Mouse (Mus musculus): ENCODE results near the gene Dgkd.

The Dgkd gene

DNA sequence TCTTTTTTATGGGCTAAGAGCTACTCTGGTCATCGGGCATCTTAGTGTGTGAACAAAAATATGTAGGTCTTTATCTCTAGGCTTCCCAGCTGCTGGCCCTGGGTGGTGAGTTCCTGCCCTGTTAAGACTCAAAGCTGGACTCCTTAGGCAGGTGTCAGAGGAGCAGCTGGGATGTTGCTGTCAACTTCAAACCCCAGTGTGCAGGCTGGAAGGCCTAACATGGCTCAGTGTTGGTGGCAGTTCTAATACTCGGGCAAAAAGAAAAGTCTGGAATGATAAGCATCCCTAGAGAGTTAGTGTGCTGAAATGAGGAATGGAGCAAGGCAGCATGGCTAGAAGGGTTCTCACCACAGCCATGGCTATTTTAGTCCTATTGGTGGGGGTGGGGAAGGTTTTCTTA is 27.8 kb downstream of the Dgkd start:
- no peak for DNase-seq (ENCODE audit: low read depth, low spot score)

DNA sequence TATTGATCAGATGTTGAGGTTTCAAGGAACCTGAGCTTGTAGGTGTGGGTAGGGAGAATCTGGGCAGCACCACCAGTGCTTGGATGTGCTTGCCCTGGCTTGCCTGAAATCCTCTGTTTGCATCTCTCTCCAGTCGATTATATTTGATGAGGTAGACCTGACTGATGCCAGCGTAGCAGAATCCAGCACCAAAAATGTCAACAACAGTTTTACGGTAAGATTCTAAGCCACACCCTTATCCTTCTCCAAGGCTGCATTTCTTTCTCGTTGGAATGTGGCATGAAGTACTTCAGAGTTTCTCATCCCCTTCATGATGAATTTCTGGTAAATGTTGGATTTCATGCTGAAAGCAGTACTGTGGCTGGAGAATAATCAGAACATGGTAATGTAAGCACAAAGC is 28.6 kb downstream of the Dgkd start:
- DNase-seq (ENCODE audit: low read depth, low spot score), result peak; percentile 31

DNA sequence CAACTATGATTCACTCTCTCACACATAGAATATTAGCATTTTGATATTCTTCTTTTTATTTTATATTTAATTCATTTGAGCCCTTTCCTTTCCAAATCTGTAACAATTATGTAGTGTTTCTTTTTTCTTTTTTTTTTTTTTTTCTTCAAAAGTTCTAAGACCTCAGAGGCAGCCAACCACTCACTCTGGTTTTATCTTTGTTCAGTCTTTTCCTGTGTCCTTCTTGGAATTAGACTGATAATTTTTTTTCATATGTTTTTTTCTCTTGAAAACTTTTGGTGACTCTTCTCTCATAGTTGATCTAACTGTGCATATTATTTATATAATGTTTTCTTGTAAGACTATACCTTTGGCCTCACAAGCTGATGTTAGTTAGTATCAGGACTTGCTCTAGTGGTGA is 29.5 kb downstream of the Dgkd start:
- no peak for DNase-seq (ENCODE audit: low read depth, low spot score)

DNA sequence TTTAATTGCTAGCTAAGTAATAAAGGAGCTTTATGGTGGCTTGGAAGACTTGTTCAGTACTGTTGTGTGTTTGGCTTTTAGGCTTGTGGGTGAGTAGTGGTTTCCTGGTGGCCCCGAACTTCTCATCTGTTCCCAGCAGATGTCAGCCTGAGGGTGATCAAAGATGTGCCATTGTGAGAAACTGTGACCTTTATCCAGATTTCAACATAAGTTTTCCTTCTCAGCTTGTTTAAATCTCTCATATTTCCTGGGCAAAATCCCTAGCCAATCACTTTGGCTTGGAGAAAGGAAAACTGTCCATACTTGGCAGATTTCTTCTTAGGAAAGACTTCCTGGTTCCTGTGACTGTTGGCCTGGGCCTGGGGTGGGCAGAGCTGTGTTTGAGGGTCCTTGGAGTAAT is 37.9 kb downstream of the Dgkd start:
- DNase-seq (ENCODE audit: low read depth, low spot score), result no peak

DNA sequence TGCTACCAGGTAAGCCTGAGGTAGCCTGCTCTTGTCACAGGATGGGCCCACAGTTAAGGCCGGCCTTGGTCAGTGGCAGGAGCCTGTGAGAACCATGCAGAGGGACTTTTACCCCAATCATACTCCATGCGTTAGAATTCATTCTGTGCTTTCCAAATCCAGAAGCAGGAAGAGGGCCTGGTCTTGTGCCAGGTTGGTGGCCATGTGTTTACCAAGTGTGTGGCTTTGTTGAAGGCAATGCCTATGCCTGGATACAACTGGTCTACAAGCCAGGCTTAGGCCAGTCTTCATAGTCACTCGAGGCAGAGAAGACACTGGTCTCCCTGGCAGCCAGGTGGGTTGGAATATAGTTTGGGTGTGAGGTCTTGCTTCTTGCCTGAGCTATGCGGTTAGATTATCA is 38.5 kb downstream of the Dgkd start:
- no peak for DNase-seq (ENCODE audit: low read depth, low spot score)

DNA sequence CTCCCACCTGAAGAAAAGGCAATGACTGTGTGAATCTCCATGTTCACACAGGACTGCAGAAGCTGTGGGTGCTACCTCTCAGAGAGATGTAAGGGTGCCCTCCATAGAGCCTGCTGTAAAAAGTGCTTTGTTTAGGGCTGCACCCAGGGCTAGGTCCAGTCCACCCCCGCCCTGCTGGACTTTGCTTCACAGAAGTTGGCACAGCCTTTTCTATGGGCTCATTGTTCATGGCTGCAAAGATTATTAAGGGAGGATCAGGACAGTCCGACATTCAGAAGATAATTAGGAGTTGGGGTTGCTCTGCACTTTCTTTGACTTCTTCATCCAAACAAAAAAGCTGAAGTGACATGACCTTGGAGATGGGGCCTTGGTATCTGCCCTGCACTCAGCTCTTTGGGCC is 39.4 kb downstream of the Dgkd start:
- no peak for DNase-seq (ENCODE audit: low read depth, low spot score)

DNA sequence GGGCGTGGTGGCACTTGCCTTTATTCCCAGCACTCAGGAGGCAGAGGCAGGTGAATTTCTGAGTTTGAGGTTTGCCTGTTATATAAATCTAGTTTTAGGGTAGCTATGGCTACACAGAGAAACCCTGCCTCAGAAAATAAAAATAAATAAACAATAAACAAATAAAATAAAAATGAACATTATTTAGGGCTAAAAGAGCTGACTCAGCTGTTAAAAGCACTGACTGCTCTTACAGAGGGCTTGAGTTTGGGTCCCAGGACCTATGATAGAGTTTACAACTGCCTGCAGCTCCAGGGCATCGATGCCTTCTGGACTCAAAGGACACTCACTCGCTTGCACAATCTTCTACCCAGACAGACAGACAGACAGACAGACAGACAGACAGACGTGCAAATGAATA is 40.3 kb downstream of the Dgkd start:
- no peak for DNase-seq (ENCODE audit: low read depth, low spot score)

DNA sequence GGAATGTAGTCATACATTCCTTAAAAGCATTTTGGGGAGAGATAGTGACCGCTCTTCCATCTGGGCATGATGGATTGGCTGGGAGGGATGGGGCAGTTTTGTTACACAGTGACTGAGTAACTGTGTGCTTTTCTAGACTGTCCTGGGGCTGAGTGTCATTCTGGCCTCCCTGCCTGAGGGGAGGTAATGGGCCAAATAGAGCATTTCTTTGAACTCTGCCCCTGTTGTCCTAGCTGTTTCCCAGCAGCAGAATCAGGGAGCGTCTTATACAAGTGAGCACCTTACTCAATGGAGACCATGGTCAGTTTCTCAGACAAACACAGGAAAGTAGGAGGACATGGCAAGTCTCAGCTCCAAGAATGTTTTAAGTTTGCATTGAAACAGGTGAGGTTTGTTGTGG is 43.8 kb downstream of the Dgkd start:
- DNase-seq (ENCODE audit: low read depth, low spot score), result no peak

DNA sequence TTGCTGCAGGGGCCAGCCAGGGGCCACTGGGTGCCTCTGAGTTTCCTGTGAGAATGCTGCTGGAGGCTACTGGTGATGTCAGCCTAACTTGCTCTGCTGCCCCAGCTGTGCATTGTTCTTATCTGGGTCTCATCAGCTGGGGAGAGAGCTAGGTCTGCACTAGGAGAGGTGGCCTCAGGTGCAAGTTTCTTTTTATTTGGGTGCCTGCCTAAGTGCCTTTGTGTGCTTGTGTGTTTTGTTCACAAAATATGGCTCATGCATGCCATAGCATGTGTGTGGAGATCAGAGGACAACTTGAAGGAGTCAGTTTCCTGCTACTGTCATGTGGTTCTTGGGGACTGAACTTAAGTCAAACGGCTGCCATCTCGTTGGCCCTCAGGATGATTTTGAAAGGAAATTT is 46.6 kb downstream of the Dgkd start:
- no peak for DNase-seq (ENCODE audit: low read depth, low spot score)

DNA sequence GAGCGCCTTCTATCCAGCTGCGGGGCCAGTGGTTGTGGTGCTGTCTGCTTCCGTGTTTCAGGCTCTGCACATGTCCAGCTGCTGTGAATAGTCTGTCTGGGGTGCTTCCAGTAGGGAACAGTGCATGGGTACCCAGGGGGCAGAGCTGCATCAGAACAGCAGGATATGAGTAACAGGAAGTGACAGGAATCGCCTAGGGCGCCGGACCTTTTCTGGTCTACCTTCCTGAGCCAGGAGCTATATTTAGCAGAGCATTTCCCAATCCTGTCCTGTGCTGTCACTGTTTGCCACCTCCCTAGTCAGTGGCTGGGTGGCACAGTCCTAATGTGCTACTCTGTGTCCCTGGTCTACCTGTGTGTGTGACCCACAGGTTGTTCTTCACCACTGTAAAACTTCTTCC is 47.9 kb downstream of the Dgkd start:
- peak; percentile 13 for DNase-seq (ENCODE audit: low read depth, low spot score)

DNA sequence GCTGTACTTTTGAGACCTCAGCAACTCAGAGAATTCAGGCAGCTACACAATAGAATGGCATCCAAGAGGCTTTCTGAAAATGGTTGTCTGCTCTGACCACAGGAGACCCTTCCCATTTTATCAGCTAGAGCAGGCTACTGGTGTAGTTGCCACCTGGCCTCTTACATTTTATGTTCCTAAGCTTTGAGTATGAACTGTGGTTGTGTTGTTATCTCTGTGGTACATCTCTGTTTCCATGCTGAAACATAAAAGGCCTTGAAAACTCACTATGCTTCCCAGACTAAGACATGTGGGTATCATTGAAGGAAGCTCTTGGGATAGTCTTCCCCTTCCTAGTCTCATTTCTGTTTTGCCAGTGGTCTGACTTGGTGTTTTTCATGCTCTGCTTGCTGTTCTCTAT is 49.1 kb downstream of the Dgkd start:
- DNase-seq (ENCODE audit: low read depth, low spot score), result no peak

DNA sequence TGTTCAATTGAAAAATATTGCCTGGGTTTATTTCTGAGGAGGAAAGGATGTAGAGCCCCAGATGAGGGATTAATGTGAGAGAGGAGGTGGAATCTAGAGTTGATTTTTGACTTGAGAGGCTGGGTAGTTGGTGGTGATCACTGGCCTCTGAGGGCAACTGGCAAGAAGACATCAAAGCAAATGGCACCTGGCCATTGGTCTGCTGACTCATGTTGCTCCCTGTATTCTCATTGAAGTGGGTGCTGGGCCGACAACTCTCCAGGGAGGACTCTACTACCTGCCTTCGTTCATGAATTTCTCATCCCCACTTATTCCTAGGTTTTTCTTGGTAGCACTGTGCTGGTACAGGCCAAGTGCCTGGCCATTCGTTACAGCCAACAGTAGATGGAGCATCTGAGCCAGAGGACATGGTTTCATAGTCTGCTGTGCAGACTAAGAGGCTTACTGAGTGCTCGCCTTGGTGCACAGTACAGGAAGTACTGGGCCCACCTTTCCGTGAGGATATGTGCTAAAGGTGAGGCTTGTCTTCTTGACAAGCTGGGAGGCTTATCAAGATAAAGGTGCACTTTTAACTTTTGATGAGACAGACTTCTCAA is 53.4 kb downstream of the Dgkd start:
- peak; percentile 7 for DNase-seq (ENCODE audit: low read depth, low spot score)

DNA sequence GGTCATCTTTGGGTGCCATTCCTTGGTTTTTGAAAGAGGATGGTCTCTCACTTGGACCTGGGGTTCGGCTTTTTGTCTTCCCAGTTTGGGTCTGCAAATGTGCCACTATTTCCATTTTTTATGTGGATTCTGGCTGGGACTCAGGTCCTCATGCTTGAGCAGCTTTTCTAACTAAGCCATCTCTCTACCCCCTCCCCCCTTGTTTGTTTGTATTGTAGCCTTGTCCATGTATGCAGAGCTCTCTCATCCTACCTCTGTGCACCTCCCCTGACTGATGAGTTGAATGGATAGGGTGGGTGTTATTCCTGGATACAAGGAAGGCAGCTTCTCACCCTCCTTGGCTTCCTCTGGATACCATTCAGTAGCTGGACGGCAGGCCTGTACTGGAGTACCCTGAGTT is 54.9 kb downstream of the Dgkd start:
- no peak for DNase-seq (ENCODE audit: low read depth, low spot score)

DNA sequence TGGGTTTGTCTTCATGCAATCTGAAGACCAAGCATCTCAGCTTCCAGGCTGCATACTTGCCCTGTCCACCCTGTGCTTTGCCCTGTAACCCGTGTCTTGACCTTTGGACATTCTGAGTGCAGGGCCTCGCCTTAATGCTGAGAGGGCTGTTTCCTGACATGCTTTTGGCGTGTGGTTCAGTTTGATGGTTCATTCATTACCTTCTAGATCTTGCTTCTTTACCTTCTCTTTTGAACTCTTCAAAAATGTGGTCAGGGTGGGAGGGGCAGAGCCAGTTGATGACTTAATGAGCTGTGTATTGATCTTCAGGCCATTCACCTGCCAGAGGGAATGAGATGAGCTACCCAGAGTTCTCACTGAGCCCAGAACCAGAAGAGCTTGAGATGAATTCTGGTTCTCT is 55.6 kb downstream of the Dgkd start:
- DNase-seq (ENCODE audit: low read depth, low spot score), result no peak

DNA sequence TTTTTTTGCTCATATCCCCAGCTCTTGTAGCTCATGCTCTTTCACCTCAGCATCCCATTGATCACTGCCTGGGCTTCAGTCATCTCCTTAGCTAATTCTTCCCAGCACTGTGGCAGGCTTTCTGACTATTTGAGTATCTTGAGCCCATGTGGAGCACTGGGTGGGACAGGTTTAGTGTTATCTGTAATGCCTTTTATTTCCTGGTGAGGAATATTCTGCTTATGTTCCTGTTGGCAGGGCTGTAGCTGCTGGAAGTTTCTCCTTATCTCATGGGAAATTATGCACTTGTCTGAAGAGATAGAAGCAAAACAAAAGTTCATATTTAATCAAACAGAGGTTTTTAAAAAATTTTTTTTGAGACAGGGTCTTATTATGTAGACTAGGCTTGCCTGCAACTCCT is 56.5 kb downstream of the Dgkd start:
- no peak for DNase-seq (ENCODE audit: low read depth, low spot score)

DNA sequence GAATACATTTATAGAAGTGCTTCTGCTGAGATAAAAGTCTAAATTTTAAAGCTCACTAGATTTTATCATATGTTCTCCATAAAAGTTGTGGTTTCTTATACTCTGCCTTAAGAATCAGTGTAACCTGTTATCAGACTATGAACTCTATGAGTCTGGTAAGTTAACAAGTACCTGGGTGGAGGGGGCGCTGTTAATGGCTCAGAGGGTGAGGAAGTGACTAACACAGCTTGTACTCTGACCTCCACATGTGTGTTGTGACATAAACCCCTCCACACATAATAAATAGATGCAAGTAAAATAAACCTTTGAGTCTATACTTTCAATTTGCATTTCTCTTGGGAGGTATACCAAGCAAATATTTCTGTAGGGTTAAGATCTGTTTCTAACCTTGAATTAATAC is 57.3 kb downstream of the Dgkd start:
- no peak for DNase-seq (ENCODE audit: low read depth, low spot score)

DNA sequence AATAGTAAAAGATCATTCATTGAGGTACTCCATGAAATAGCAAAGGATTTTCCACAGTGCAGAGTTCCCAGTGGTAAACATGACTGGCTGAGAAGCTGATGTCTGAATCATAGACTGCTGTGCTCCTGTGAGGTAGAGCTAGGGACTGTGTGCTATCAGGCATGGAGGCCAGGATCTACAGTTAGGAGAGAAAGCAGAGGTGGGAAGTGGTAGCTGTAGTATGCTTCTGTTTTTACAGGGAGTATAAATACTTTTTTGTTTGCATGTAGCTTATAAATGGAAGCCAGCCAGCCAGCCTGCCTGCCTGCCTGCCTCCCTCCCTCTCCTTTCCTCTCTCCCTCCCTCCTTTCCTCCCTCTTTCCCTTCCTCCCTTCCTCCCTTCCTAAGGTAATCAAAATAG is 60.3 kb downstream of the Dgkd start:
- no peak for DNase-seq (ENCODE audit: low read depth, low spot score)

DNA sequence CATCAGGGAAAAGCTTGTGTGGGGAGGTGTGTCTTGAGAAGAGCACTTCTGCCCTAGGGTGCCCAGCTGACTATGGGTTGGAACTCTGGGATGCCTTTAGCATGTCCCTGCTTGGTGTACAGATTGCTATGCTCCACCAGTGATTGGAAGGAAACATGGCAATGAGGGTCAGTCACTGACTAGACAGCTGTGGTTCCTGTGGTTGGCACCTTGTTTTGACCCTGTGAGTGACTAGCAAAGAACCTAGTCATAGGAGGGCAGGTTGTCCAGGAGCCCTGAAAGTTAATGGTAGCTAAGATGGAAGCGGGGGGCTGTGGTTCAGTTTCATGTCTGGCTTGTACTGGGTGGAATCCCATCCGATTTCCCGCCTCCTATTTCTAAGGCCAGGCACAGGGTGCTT is 64.3 kb downstream of the Dgkd start:
- DNase-seq (ENCODE audit: low read depth, low spot score), result no peak

DNA sequence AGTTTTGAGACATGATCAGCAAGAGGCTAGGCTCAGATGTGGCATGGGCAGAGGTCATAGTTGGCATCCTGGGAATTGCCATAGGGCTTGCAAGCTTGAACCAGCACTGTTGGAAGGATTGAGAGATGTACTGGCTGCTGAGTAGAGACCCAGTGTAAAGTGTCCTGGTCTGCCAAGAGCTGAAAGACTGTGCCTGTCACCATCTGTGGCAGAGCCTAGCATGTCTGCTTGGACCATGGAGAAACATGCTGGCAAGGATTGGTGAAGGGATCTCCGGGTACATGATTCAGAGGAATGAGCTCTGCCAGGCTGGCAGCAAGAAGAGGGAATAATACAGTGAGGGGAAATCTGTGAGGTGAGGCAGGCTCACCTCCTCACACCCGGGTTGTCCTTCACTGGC is 65.0 kb downstream of the Dgkd start:
- no peak for DNase-seq (ENCODE audit: low read depth, low spot score)

DNA sequence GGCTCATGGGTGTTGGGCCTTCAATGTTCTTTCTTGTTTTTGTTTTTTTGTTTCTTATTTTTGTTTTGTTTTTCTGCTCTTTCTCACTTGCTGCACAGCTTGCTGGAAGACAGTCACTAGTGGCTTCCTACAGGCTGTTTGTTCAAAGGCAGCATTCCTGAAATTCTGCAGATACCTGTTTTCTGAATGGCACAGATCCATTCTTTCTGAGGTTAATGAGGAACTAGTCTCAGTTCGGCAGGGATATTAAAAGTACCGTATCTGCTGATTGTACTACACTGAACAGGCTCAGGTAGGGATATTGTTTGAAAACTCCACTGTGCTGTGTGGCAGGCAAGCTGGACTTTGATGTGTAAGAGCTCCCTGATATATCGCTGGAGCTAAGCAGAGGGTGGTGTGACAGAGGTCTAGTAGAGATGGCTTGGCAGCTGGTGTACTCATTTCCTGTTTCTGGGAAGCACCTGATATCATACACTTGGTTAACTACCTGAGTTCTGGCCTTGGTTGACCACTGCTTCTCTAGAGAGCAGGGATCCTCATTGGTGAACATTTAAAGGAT is 67.0 kb downstream of the Dgkd start:
- peak; percentile 29 for DNase-seq (ENCODE audit: low read depth, low spot score)

DNA sequence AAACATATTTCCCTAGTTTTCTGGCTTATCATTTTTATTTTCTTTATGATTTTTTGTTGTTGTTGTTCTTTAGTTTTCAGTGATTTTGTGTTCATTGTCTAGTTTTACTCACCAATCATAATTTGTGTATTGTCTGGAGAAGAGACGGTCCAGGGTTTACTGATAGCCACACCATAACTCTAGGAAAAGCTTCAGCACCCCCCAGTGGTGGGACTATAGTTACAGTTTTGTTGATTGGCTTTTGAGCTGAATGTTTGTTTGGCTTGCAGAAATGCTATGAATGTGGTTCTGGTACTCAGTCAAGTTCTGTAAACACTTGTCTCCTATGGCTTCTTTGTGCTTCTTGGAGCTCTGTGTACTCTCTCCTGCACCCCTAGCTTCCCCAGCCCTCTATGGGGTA is 69.6 kb downstream of the Dgkd start:
- DNase-seq (ENCODE audit: low read depth, low spot score), result no peak

DNA sequence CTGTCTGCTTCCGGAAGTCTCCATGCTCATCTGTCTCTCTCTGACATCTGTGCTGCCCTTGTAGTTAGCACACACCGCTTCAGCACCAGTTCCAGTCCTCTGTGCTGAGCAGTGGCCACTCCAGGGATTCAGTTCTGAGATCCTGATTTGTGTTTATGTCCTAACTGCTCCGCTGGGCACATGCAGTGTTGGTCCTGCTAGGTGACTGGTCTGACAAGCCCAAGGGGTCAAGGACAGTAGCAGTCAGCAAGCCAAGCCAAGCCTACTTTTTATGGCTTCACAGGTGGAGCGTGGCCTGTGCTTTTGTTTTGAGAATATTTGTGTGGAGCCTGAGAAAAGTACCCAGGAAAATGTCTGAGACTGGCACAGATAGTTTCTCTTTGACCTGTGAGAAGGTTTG is 71.8 kb downstream of the Dgkd start:
- no peak for DNase-seq (ENCODE audit: low read depth, low spot score)

DNA sequence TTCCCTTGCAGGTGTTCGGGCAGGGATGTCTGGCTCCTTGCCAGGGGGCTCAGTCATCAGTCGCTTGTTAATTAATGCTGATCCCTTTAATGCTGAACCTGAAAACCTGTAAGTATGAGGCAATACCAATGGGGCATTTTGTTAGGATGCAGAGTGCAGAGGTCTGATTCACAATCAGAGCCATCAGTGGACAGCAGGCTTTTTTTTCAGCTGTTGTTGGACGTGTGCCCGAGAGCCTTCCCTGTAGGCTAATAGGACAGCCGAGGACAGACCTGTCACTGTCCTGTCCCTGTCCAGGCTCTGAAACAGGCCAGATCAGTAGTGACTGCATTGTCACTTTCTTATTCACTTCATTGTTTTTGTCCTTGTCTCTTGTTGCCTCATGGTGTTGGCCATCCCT is 76.6 kb downstream of the Dgkd start:
- no peak for DNase-seq (ENCODE audit: low read depth, low spot score)

DNA sequence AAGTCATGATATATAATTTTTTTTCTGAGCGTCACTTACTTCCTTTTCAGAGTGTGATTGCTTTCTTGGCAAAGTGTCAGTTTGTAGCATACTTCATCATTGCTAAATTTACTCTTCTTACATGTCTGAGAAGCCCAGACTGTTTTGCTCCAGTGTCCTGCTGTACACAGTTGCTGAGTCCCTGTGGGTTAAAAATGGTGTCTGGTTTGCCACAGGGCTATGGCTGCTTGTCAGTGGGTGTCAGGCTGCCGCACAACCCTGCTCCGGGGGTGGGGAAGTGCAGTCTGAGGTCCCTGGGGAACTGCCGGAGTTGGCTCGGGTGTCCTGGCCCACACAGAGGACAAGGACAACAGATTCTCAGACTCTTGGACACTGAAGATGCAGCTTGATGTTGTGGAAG is 80.0 kb downstream of the Dgkd start:
- DNase-seq (ENCODE audit: low read depth, low spot score), result no peak

Measured in R1 (cell line).